Mouse (Mus musculus): ENCODE measurements around the gene Lim2. TPM values are rescaled to one million over a fixed set of nuclear protein-coding genes. Genes with fewer than 3 reads are reported as not detected.

Lim2 gene
- polyA plus RNA-seq, 1 experiment from 2014 or later = not detected

- DNase-seq (ENCODE audit: low spot score) = peak; percentile 70
Measured at GRCm38 (mm10) chr7:43443126-43443916, 15.9 kb downstream of the Lim2 start.

GRCm38 (mm10) chr7:43443917-43444293 lies 16.4 kb downstream of the Lim2 start, which contains the start of the genes Etfb and Gm45233:
Etfb (plus strand) TSS chr7:43444083.
Gm45233 (plus strand) TSS chr7:43444128.
- DNase-seq (ENCODE audit: low spot score) = peak; percentile 90

- DNase-seq (ENCODE audit: low spot score) = no peak
Measured at GRCm38 (mm10) chr7:43447801-43448200, 20.3 kb downstream of the Lim2 start.

- no peak for DNase-seq (ENCODE audit: low spot score)
Measured at GRCm38 (mm10) chr7:43448246-43448645, 20.8 kb downstream of the Lim2 start.

GRCm38 (mm10) chr7:43449811-43450210 lies 22.3 kb downstream of the Lim2 start:
- no peak for DNase-seq (ENCODE audit: low spot score)

GRCm38 (mm10) chr7:43451726-43452125 lies 24.3 kb downstream of the Lim2 start:
- DNase-seq (ENCODE audit: low spot score) = no peak

DNA sequence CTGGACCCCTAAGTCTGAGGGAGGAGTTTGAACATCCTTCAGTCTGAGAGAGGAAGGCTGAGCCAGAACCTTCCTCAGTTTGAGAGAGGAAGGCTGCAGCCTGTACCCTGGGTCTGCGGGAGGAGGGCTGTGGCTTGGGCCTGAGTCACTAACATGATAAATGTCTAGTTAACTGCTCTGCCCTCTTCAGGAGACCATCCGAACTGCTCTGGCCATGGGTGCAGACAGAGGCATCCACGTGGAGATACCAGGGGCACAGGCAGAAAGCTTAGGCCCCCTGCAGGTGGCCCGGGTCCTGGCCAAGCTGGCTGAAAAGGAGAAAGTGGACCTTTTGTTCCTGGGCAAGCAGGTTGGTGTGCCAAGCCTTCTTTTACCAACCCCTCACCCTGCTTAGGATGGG lies 25.1 kb downstream of the Lim2 start:
- DNase-seq (ENCODE audit: low spot score) = peak; percentile 40

GRCm38 (mm10) chr7:43453599-43454355 lies 26.3 kb downstream of the Lim2 start:
- no peak for DNase-seq (ENCODE audit: low spot score)

DNA sequence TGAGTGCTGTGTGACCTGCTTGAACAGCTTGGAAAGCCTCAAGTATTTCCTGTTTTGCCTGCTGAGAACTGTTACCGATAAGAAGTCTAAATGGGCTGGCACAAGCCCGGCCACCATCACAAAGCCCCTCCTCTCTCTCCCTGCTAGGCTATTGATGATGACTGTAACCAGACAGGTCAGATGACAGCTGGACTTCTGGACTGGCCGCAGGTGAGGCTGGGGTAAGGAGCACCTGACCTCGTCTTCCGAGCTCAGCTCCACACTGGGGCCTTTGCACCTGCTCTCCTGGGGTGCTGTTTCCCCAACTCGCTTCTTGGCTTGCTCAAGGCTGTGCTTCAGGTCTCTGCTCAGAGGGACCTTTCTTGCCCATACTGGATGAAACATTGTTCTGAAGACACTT lies 26.9 kb downstream of the Lim2 start:
- no peak for DNase-seq (ENCODE audit: low spot score)

DNA sequence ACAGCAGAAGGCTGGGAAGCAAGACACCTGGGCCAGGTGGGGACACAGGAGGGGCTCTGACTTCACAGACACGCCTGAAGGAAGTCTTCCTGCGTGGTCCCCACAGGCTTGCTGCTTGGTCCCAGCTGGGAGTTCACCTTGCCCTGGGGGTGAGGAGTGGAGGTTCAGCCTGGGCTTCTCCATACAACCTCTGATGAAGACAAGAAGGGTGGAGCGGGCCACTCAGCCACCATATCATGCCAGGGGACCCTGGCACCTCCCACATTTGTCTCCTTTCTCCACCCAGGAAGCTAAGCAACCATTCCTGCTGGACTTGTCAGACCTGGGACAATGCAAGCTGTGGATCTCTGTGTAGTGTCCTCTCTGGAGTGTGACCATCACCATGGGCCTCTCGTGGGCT lies 35.4 kb downstream of the Lim2 start, which contains the start of gene Vsig10l:
Vsig10l (plus strand) TSS at position 301 of the 400 bp plus-strand sequence.
- DNase-seq (ENCODE audit: low spot score) = no peak

DNA sequence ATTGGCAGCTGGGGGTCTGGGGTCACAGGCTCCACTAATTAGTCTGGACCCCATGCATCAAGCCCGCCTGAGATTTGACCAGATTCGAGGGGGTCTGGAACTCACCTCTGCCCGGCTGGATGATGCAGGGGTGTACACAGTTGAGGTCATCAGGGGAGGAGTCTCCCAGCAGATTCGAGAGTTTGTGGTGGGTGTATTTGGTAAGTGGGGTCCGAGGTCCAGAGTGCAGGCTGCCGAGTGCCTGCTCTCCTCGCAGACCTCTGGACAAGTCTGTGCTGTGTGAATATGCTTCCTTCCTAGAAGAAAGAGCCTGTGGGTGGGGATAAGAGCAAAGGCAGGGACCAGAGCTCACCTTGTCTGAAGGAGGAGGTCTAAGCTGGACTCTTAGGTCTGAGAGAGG lies 36.5 kb downstream of the Lim2 start:
- no peak for DNase-seq (ENCODE audit: low spot score)

DNA sequence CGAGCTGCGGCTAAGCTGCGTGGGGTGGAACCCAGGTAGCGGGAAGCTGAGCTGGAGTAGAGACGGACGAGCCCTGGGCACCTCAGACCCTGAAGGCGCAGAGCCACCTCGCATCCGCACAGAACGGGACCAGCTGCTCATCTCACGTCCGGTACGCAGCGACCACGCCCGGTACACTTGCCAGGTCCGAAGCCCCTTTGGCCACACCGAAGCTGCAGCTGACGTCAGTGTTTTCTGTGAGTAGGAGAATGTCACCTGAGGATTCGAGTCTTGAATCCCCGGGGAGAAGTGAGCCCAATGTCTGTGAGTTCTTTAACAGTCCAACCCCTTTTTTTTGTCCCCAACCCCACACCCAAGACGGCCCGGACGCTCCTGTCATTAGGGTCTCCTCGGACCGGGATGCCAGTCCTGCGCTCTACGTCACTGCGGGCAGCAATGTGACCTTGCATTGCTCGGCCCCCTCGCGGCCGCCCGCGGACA lies 37.4 kb downstream of the Lim2 start:
- DNase-seq (ENCODE audit: low spot score) = no peak

- peak; percentile 86 for DNase-seq (ENCODE audit: low spot score)
Measured at GRCm38 (mm10) chr7:43465344-43466098, 38.1 kb downstream of the Lim2 start.

GRCm38 (mm10) chr7:43466099-43466694 lies 38.7 kb downstream of the Lim2 start:
- DNase-seq (ENCODE audit: low spot score) = peak; percentile 80

- DNase-seq (ENCODE audit: low spot score) = peak; percentile 49
Measured at GRCm38 (mm10) chr7:43470373-43470772, 42.9 kb downstream of the Lim2 start.

- DNase-seq (ENCODE audit: low spot score) = peak; percentile 25
Measured at GRCm38 (mm10) chr7:43475706-43476105, 48.2 kb downstream of the Lim2 start.

GRCm38 (mm10) chr7:43476376-43476775 lies 48.9 kb downstream of the Lim2 start:
- no peak for DNase-seq (ENCODE audit: low spot score)

GRCm38 (mm10) chr7:43481191-43481590 lies 53.7 kb downstream of the Lim2 start:
- DNase-seq (ENCODE audit: low spot score) = no peak

DNA sequence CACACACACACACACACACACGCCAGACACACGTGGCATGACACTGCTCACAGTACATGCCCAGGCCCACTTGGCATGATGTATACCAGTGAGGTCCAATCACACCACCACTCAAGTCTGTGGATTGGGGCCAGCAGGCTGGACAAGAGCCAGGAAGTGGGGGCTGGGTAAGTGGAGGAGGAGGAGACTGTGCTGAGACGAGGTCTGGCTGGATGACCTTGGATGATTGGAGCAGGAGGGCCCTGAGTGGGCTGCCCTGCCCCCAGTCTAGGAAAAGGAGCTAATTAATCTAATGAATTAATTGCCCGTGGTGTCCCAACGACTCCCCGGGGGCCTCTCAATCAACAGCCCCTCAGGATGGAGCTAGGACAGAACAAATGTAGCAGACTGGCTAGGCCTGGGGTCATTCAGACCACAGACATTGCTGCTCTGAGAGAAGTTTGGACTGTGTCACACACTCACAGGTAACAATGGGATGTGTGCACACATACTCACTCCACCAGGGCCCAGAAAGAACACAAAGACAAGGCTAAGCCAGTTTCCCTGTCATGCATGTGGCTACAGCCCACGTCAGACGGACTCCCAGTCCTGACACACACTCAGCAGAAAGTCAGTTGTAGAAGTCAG lies 54.7 kb downstream of the Lim2 start:
- DNase-seq (ENCODE audit: low spot score) = no peak

GRCm38 (mm10) chr7:43483236-43483635 lies 55.8 kb downstream of the Lim2 start:
- no peak for DNase-seq (ENCODE audit: low spot score)

All from thymus, postnatal 0 days (tissue).